Mouse (Mus musculus) bone marrow macrophage, adult 2 months (primary cell): ENCODE measurements around the gene Plin4.

Source experiments
- CTCF ChIP-seq: IDR thresholded peaks from 2 replicates; pipeline ENCODE4 v1.5.1; 2012; ENCODE audit warnings: low read depth, mild to moderate bottlenecking, low read length, moderate library complexity
- POLR2A ChIP-seq: IDR thresholded peaks from 2 replicates; pipeline ENCODE4 v1.6.1; 2012; ENCODE audit warnings: mild to moderate bottlenecking, low read depth, low read length, borderline replicate concordance

DNA sequence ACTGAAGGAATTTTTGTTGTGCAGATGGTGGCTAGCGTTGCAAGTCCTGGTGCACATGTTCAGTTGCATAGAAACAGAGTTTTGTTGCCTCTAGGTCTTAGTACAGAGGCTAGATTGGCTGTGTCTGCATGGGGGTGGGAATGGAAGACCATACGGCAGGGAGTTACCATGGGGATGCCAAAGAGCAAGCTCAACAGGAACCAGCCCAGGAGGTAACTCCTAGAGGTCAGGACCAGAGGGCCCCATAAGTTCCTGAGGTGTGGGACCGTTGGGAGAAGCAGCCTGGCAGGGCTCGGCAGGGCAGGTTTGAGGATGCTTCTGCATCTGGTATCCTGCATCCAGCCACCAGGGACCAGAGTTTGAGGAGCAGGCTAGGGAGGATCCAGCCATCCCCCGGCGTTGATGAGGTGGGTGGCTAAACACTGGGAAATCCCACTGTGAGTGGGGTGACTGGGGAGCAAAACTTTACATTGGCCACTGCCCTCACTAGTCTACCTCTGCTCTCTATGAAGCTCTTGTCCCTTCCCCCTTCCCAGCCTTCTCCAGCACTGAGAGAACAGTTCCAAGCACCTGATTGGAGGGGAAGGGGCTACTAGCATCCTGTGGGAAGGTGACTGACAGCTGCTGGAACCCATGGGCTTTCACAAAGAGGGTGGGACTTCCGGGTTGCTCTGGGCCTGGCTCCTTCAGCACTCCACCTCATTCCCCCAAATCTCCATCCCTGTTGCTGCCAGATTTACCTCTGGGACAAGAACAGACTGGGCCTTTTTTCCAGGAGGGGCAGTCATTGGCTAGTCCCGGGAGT, 28.6 kb downstream of the Plin4 start:
- TF ChIP-seq CTCF (no peak), POLR2A (no peak)
